Mouse (Mus musculus): ENCODE measurements around the gene Slc35e4. TPM values are rescaled to one million over a fixed set of nuclear protein-coding genes. Genes with fewer than 3 reads are reported as not detected.
"Not testable (repeated sequence)": the region's sequence is repeated elsewhere in the genome, so short reads cannot be mapped to it uniquely, and the experiment has no call there.

Gene Slc35e4
- 3.4 and 5.0 TPM in 2 replicates for polyA plus RNA-seq (2012; rRNA removed)

GRCm38 (mm10) chr11:3914109-3914840, at the start of gene Slc35e4:
Slc35e4 (minus strand) TSS chr11:3914664.
- H3K36me3 ChIP-seq (ENCODE audit: control insufficient read depth, insufficient read depth, low read length) = no peaks in the 10 kb centered on the region
- WGBS = under 1% methylated on average over 28 of the region's 28 CpGs

GRCm38 (mm10) chr11:3963610-3964415, 49.3 kb upstream of the Slc35e4 start, which contains the start of gene Pes1:
Pes1 (plus strand) TSS chr11:3963975.
- peaks cover 11% of the 10 kb centered on the region; the same call in 1 of the 2 replicates for H3K4me1 ChIP-seq (ENCODE audit: control insufficient read depth, insufficient read depth, insufficient read length)
- H3K4me3 ChIP-seq (ENCODE audit: extremely low read depth, insufficient read depth, insufficient read length) = peak within 1 kb of the TSS; percentile 97
- peak; percentile 70 to 89 for DNase-seq (ENCODE audit: low read depth in 1 of 2, low spot score in 2 of 2)
- peak within 1 kb of the TSS; percentile 69 for H3K27ac ChIP-seq (ENCODE audit: insufficient read depth, low read length)
- TF ChIP-seq POLR2A (IDR thresholded peaks at IDR 0.05; ENCODE audit: low read depth, low read length) = no peak; the same call in 1 of the 2 replicates
- no peak for TF ChIP-seq CTCF (IDR thresholded peaks at IDR 0.05; ENCODE audit: extremely low read depth, insufficient read depth, insufficient read length, insufficient replicate concordance)
- no peaks in the 10 kb centered on the region for H3K27me3 ChIP-seq (ENCODE audit: control insufficient read depth, insufficient read depth, low read length)
- peaks cover 2% of the 10 kb centered on the region for H3K36me3 ChIP-seq (ENCODE audit: control insufficient read depth, insufficient read depth, low read length)
- under 1% methylated on average over 31 of the region's 31 CpGs for WGBS

More at GRCm38 (mm10) chr11:3914109-3914840, at the start of gene Slc35e4:
- Histone ChIP-seq H3K27ac (ENCODE audit: insufficient read depth, low read length) (0 out of 2 replicates have a peak within 1 kb of the TSS, but pooled peaks have one; percentile 14), H3K4me3 (ENCODE audit: extremely low read depth, insufficient read depth, insufficient read length) (peak within 1 kb of the TSS; percentile 60), H3K4me1 (ENCODE audit: control insufficient read depth, insufficient read depth, insufficient read length) (peaks cover 5% of the 10 kb centered on the region), H3K27me3 (ENCODE audit: control insufficient read depth, insufficient read depth, low read length) (peaks cover 5% of the 10 kb centered on the region; the same call in 1 of the 2 replicates)
- no peak for TF ChIP-seq POLR2A (IDR thresholded peaks at IDR 0.05; ENCODE audit: low read depth, low read length)
- peak; percentile 86 for TF ChIP-seq CTCF (IDR thresholded peaks at IDR 0.05; ENCODE audit: extremely low read depth, insufficient read depth, insufficient read length, insufficient replicate concordance)
- DNase-seq (ENCODE audit: low read depth in 1 of 2, low spot score in 2 of 2) = peak; percentile 45 to 65

- Histone ChIP-seq H3K36me3 (ENCODE audit: control insufficient read depth, insufficient read depth, low read length) (no peaks in the 10 kb centered on the region), H3K27me3 (ENCODE audit: control insufficient read depth, insufficient read depth, low read length) (no peaks in the 10 kb centered on the region), H3K4me3 (ENCODE audit: extremely low read depth, insufficient read depth, insufficient read length) (peak overlapping the region; percentile 97), H3K27ac (ENCODE audit: insufficient read depth, low read length) (peak overlapping the region; percentile 69), H3K4me1 (ENCODE audit: control insufficient read depth, insufficient read depth, insufficient read length) (peaks cover 11% of the 10 kb centered on the region; the same call in 1 of the 2 replicates)
- TF ChIP-seq POLR2A (IDR thresholded peaks at IDR 0.05; ENCODE audit: low read depth, low read length) (no peak), CTCF (IDR thresholded peaks at IDR 0.05; ENCODE audit: extremely low read depth, insufficient read depth, insufficient read length, insufficient replicate concordance) (no peak)
- DNase-seq (ENCODE audit: low read depth in 1 of 2, low spot score in 2 of 2) = no peak
- 85% methylated on average over 10 of the region's 10 CpGs for WGBS
Observed at GRCm38 (mm10) chr11:3963155-3963554, 48.7 kb upstream of the Slc35e4 start.

- no peak for DNase-seq (ENCODE audit: low read depth in 1 of 2, low spot score in 2 of 2)
- Histone ChIP-seq H3K4me1 (ENCODE audit: control insufficient read depth, insufficient read depth, insufficient read length) (peaks cover 11% of the 10 kb centered on the region; the same call in 1 of the 2 replicates), H3K27ac (ENCODE audit: insufficient read depth, low read length) (no peak overlapping the region), H3K36me3 (ENCODE audit: control insufficient read depth, insufficient read depth, low read length) (no peaks in the 10 kb centered on the region), H3K4me3 (ENCODE audit: extremely low read depth, insufficient read depth, insufficient read length) (no peak overlapping the region), H3K27me3 (ENCODE audit: control insufficient read depth, insufficient read depth, low read length) (no peaks in the 10 kb centered on the region)
- no peak for TF ChIP-seq CTCF (IDR thresholded peaks at IDR 0.05; ENCODE audit: extremely low read depth, insufficient read depth, insufficient read length, insufficient replicate concordance)
- no peak for TF ChIP-seq POLR2A (IDR thresholded peaks at IDR 0.05; ENCODE audit: low read depth, low read length)
- WGBS = 81% methylated on average over 3 of the region's 3 CpGs
Observed at GRCm38 (mm10) chr11:3961761-3962160, 47.3 kb upstream of the Slc35e4 start.

- 57% methylated on average over 2 of the region's 2 CpGs for WGBS
- no peak for TF ChIP-seq CTCF (IDR thresholded peaks at IDR 0.05; ENCODE audit: extremely low read depth, insufficient read depth, insufficient read length, insufficient replicate concordance)
- no peak for TF ChIP-seq POLR2A (IDR thresholded peaks at IDR 0.05; ENCODE audit: low read depth, low read length)
- H3K27ac ChIP-seq (ENCODE audit: insufficient read depth, low read length) = no peak overlapping the region
- H3K4me1 ChIP-seq (ENCODE audit: control insufficient read depth, insufficient read depth, insufficient read length) = peaks cover 11% of the 10 kb centered on the region; the same call in 1 of the 2 replicates
- DNase-seq (ENCODE audit: low read depth in 1 of 2, low spot score in 2 of 2) = no peak
- H3K27me3 ChIP-seq (ENCODE audit: control insufficient read depth, insufficient read depth, low read length) = no peaks in the 10 kb centered on the region
- H3K4me3 ChIP-seq (ENCODE audit: extremely low read depth, insufficient read depth, insufficient read length) = no peak overlapping the region
- no peaks in the 10 kb centered on the region for H3K36me3 ChIP-seq (ENCODE audit: control insufficient read depth, insufficient read depth, low read length)
Observed at GRCm38 (mm10) chr11:3960901-3961300, 46.4 kb upstream of the Slc35e4 start.

GRCm38 (mm10) chr11:3955371-3955770, 40.9 kb upstream of the Slc35e4 start:
- H3K27ac ChIP-seq (ENCODE audit: insufficient read depth, low read length); DNase-seq (ENCODE audit: low read depth in 1 of 2, low spot score in 2 of 2); H3K27me3 ChIP-seq (ENCODE audit: control insufficient read depth, insufficient read depth, low read length); H3K4me1 ChIP-seq (ENCODE audit: control insufficient read depth, insufficient read depth, insufficient read length); H3K4me3 ChIP-seq (ENCODE audit: extremely low read depth, insufficient read depth, insufficient read length); H3K36me3 ChIP-seq (ENCODE audit: control insufficient read depth, insufficient read depth, low read length): not testable (repeated sequence)
- WGBS = 79% methylated on average over 4 of the region's 4 CpGs

- WGBS = 90% methylated on average over 5 of the region's 5 CpGs
- H3K4me3 ChIP-seq (ENCODE audit: extremely low read depth, insufficient read depth, insufficient read length); H3K27ac ChIP-seq (ENCODE audit: insufficient read depth, low read length); H3K27me3 ChIP-seq (ENCODE audit: control insufficient read depth, insufficient read depth, low read length); H3K36me3 ChIP-seq (ENCODE audit: control insufficient read depth, insufficient read depth, low read length); DNase-seq (ENCODE audit: low read depth in 1 of 2, low spot score in 2 of 2); H3K4me1 ChIP-seq (ENCODE audit: control insufficient read depth, insufficient read depth, insufficient read length): not testable (repeated sequence)
Observed at GRCm38 (mm10) chr11:3954876-3955275, 40.4 kb upstream of the Slc35e4 start.

All from spleen, adult 2 months (tissue).